Mouse (Mus musculus) right cerebral cortex, adult 2 months (tissue): ENCODE results near the gene Tex13c2.

Source experiments
- DNase-seq, 2 experiments: peaks; one replicate each; pipeline ENCODE4 v3.0.0; 2021 to 2022; ENCODE audit warnings: low spot score in 2 of 2

Gene Tex13c2

DNA sequence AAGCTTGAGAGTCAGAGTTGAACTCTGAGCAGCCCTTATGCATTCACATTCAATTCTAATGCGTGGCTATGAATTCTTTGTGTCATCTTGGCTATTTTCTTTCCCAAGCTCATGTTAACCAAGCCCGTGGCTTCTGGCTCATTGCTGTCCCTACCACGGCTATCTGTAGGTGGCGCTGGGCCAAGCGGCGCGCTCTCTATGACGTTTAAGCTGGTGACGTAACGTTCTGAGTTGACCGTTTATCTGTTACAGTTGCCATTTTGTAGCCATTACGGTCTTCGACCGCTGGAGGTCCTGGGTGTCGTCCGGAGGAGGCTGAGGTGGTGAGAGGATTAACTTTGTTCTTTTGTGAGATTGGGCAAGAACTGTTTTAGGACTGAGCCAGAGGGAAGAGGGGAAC lies at the start of gene Tex13c2:
TSS of gene Tex13c2 (plus strand) at position 246 of the 400 bp plus-strand sequence.
- no peak for DNase-seq

DNA sequence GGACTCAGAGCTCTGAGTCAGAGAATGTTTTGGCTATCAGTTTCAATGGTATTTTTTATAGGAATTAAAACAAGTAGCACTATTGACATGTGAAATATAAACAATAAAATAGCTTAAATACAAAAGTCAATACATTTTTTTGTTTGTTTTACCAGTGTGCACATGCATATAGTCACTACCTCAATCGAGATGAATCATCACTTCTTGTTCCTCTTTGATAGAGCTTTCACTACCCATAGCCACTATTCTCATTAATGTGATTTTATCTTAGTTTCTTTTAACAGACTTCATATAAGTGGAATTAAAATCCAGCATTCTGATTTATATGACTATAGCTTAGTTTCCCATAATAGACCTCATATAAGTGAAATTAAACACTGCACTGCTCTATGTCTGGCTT lies 39.2 kb upstream of the Tex13c2 start:
- no peak for DNase-seq

DNA sequence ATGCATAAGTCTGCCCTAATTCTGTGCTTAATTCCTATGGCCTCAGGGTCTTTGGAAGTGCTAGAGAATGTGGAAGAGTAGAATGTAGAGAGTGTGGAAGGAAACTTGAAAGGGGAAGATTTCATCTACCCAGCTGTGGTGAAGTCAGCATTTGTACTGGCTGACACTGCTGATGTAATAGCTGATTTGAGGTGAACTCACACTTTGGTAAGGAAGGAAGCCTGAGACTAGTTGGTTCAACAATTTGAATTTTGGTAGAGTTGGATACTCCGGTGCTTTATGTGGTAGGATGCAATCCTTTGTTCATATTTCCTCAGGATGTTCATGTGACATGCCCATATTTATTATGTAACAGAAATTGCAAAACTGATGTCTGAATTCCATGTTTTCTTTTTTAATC lies 36.5 kb upstream of the Tex13c2 start:
- no peak for DNase-seq

DNA sequence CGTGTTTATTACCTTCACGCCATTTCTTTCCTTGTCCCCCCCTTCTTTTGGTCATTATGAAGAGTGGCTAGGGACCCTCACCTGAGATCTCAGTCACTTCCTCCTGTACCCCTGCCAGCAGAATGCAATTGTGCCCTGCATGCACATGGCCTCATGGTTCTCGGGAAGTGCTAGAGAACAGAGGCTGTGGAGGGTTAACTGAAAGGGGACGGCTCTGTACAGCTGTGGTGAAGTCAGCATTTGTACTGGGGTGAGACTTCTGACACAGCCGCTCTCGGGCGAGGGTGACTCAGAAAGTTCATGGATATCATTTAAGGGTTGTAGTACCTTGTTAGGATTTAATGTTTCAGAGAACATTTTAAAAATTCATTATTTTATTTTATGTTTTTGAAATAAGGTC lies 35.0 kb upstream of the Tex13c2 start:
- no peak for DNase-seq

DNA sequence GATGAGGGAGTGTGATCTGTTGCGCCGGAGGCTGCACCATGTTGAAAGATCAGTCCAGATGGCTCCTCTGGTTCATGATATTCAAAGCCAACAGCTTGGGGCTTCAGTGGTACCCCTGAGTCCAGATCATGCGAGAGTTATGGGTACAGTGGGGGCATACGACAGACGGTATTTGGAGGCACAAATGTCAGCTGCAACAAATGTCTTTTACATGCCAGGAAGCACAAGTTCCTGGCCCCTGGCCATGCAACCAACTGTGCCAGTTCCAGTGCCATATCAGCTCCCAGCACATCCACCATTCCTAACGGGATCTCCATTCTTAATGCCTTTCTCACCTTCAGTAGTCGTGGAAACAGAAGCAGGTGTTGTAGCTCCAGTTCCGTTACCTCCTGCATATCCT lies 845 bp downstream of the Tex13c2 start:
- DNase-seq, result no peak

DNA sequence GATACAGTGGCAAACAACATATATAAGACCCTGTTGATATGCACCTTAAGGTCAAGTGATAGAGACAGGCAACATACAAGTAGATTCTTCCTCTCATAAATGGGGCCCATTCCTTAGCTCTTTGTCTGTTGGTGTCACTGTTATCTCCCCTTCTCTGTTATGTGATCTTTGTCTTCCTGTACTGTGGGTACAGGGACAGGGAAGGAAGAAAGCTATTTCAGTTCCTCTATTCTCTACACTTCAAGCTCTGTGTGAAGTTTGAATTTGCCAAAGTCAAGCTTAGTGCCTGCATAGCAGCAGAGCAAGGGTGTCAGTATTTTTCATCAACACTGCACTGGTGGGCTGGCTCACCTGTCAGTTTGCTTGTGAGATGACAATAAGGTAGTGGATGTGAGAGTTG lies 11.0 kb downstream of the Tex13c2 start:
- DNase-seq, result no peak

DNA sequence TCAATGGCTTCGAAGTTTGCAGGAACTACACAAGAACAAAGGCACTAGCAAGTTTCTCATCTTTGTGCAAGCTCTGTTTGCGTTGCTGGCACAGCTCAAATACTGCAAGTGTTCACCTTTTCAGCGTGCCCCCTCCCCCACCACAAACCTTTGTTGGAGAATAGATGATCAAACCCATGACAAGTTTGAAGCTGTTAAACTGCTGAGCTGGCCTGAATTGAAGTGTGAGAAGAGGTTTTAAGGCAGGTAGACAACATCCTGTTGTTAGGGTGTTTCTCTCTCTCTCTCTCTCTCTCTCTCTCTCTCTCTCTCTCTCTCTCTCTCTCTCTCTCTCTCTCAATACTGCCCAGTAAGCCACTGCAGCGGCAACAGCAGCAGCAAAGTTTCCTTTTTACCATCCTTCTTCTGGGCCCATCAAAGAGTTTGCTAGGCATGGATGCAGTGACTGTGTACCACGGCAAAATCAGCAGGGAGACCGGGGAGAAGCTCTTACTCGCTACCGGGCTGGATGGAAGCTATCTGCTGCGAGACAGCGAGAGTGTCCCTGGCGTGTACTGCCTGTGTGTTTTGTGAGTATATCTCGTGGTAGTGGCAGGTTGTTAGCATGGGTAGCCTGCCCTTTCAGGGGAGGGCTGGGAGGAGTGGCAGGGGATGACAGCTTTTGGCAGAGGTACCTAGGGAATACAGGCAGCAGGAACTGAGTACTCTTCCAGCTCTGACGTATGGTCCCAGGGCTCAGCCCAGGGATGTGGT lies 13.0 kb downstream of the Tex13c2 start, which contains the start of gene Sh2d1a:
TSS of gene Sh2d1a (plus strand) at position 163 of the 753 bp plus-strand sequence.
- no peak for DNase-seq

DNA sequence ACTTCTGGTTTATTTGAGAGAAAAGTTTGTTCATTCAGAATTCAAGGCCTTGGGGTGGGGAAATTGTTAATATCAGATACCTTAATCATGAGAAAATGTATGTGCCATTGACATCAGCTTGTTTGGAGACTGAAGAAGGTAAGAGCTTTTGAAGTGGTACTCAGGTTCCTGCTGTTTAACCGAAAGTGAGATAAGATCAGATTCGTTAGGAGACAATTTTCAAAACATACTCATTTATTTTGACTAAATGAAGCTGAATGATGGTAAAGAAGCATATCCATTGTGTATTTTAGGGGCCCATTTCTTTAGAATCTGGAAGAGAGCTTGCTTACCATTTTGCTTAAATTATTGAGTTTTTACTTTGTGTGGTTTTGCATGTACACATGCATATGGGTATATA lies 21.6 kb downstream of the Tex13c2 start:
- DNase-seq, result no peak

DNA sequence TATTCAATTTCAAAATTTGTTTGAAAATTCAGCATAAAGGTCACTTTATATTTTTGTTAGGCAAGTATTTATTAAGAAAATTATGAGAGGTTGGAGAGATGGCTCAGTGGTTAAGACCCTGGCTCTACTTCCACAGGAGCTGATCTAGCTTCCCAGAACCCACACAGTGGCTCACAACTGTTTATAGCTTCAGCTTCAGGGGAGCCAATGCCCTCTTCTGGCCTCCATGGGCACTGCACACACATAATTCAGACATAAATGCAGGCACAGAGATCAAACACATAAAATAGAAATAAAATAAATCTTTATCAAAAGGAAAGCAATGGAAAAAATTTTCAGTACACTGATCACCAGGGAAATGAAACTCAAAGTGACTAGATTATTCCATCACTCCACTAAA lies 23.1 kb downstream of the Tex13c2 start:
- no peak for DNase-seq

DNA sequence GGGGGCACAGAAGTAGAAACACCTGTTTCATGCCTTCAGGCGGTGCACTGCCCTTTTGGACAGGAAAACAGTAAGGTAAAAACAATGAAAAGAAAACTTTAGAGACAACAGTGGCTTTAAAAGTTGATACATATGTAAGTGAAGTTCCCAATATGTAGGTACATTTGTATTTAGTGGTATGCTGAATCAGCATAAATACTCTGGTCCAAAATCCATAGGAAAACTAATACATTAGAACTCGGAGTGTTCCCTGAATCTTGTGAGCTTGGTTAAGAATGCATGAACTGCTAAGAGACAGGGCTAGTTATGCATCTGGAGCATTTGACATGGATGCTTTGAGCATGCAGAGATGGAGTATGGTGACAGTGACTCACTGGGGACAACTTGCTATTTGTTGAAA lies 33.4 kb downstream of the Tex13c2 start:
- no peak for DNase-seq

DNA sequence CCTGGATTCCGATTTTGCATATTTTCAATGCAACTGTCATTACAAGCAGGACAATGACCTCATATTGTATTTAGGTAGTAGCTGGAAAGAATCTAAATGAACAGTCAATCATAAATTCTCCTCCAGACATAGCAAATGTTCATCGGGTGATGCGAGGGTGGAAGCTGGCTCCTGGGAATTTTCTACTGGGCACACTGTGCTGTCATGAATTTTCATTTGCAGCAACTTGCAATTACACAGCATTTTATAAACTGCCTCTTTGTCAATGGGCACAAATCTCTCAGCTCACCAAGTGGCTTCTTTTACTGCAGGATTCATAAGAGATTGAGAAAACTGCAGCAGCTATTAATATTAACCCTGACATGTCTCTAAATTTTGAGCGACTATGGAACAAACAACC lies 41.2 kb downstream of the Tex13c2 start:
- no peak for DNase-seq

DNA sequence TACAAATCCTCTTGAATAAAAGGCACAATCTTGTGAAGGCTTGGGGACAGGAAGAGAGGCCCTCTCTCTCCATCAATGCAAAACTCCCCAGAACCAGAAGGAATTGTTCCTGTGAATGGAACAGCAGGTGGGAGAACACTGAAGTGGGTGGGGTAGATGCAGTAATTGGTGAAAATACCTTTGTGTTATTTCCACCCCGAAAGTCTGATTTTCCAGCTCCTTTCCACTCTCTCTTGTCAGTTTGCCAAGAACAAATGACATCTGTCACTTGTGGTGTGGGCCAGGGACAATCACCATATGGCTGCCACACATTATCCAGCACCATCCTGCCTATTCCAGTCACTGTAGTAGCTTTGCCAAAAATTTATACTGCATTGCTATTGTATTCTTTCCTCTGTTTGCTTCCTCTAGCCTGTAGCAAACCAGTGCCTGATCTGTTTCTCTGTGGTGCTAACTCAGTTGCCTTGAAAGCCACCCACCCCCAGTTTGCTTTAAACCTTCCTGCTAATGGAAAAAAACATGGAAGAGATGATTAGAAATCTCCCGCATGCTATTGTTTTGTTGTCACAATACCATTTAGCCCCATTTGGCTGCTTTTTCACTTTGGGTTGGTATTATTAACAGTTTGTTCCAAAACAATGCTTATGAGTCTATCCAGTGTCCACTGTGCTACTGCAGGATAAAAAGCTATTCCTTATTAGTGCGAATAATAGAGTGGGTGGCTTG lies 50.7 kb downstream of the Tex13c2 start:
- DNase-seq, result peak; percentile 13 to 15

DNA sequence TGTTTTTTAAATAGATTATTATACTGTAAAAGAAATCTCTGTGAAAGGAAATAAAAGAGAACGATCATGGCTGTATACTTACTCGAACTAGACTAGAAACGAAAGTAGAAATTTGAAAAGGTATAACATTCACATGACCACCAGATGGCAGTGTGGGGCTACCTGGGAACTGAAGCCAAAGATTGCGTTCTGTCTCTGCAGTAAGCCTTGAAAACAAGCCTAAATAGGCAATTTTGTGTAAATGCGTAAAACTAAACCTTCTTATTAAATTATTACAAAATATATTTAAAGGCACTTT lies 51.2 kb downstream of the Tex13c2 start:
- DNase-seq, result peak; percentile 51 to 75
